Mouse (Mus musculus) bone marrow macrophage, adult 2 months (primary cell): ENCODE measurements around the gene Mis18a. TPM values are rescaled to one million over a fixed set of nuclear protein-coding genes. Genes with fewer than 3 reads are reported as not detected.

ENCODE experiments used
- H3K27ac ChIP-seq: 2 replicates; pipeline ENCODE4 v1.5.1; 2012; ENCODE audit warnings: low read depth, low read length; ENCODE audit not compliant: insufficient read depth
- H3K4me1 ChIP-seq: 2 replicates; pipeline ENCODE4 v1.6.1; 2012; ENCODE audit warnings: low read length; ENCODE audit not compliant: control insufficient read depth, insufficient read depth
- H3K4me3 ChIP-seq: 2 replicates; pipeline ENCODE4 v1.5.1; 2012; ENCODE audit warnings: mild to moderate bottlenecking, low read length, moderate library complexity; ENCODE audit not compliant: insufficient read depth
- CTCF ChIP-seq: IDR thresholded peaks from 2 replicates; pipeline ENCODE4 v1.5.1; 2012; ENCODE audit warnings: low read depth, mild to moderate bottlenecking, low read length, moderate library complexity
- POLR2A ChIP-seq: IDR thresholded peaks from 2 replicates; pipeline ENCODE4 v1.6.1; 2012; ENCODE audit warnings: mild to moderate bottlenecking, low read depth, low read length, borderline replicate concordance
- polyA plus RNA-seq: library from polyadenylated mRNA; stranded (reverse); fragments of >200 nt; gene quantifications from 2 replicates; pipeline ENCODE4 v1.2.4, GENCODE M21; 2012; ENCODE audit not compliant: missing spikeins, insufficient read depth, insufficient read length

The Mis18a gene
- 40.1 and 44.4 TPM in 2 replicates for polyA plus RNA-seq

DNA sequence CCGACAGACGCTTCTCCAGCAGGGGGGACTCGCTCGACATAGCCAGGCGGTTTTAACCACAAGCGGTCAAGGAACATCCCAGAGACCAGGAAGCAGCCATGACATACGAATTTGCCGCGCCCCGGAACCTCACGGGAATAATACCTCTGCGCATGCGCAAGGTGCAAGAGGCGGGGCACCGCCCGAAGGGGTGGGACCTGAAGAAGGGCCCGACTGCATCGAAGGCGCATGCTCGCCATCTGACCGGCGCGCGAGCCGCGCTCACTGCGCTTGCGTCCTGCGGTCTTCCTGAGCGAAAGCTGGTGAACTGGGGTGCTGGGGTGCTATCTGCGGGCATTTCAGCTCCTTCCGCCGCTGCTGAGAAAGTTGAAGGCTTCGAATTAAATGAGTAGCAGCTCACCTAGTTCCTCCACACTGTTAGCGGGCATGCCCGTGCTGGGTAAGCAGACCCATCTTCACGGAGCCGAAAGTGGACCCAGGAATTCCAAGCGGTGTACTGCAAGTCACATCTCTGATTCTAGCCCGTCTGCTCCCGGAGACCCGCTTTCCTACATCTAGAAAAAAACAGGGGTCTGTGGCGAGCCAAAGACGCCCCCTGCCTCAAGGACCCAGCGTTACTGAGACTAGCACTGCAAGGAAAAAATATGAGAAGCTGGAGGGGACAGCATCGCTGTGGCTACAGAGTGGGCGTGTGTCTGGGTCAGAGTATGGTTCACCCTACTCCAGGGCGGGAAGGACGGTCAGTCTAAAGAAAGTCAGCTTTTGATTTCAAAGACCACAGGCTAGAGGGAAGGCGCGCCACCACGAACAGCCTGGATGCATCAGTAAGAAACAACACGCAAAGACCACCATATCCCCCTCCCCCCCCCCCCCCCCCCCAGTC, at the start of gene Mis18a:
Gene Mis18a (minus strand): TSS at position 172 of the 883 bp plus-strand sequence.
- Histone ChIP-seq H3K4me1 (peaks cover 2% of the 10 kb centered on the region; the same call in 1 of the 2 replicates), H3K4me3 (peak within 1 kb of the TSS; percentile 93), H3K27ac (0 out of 2 replicates have a peak within 1 kb of the TSS, but pooled peaks have one; percentile 22)
- TF ChIP-seq POLR2A = peak; percentile 47; the same call in 1 of the 2 replicates
- TF ChIP-seq CTCF = no peak

DNA sequence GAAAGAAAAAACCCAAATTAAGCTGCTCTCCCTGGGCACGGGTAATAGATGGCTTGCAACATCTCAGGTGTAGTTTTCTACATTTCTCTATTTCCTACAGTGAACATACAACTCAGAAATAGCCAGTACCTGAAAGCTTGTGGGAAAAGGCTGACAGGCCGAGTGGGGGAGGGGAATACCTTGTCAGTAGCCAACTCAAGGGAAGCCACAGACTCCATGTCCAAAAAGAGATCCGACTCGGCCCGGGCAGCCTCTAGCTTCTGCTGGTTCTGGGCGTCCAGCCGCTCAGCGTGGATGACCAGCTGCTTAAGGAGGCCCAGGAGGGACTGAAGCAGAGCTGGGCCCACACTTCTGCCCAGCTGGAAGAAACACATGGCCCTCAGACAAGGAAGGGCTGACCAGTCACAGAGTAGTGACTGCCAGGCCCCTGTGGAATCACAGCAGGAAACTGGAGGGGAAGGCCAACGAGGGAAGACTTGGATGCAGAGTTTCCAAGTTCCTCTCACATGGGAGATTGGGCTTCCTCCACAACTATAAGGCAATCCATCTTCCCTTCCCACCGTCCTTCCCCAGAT, 48.8 kb upstream of the Mis18a start:
- TF ChIP-seq POLR2A (no peak), CTCF (no peak)
- H3K27ac ChIP-seq = no peak overlapping the region

DNA sequence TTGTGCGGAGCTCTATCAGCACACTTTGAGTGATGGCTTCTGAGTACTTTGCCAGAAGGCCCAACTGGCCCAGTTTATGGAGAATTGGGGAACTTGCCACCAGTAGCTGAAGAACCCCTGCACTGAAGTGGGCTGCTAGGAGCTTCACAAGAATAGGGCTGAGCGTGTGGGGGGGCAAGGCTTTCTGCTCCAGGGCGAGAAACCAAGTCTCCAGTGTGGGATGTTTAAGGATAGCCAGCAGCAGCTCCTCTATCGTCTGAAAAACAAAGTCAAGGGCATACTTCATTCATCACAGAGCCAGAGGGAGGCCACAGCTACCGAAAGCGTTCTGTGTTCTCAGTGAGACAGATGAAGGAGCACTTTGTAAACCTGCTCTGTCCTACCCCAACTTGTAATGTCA, 47.4 kb upstream of the Mis18a start:
- no peak for TF ChIP-seq POLR2A
- TF ChIP-seq CTCF = no peak
- no peak overlapping the region for H3K27ac ChIP-seq
- H3K4me3 ChIP-seq = no peak overlapping the region
- peaks cover 7% of the 10 kb centered on the region for H3K4me1 ChIP-seq

More for the DNA sequence above, 48.8 kb upstream of the Mis18a start:
- Histone ChIP-seq H3K4me3 (no peak overlapping the region), H3K4me1 (peaks cover 3% of the 10 kb centered on the region; the same call in 1 of the 2 replicates)

DNA sequence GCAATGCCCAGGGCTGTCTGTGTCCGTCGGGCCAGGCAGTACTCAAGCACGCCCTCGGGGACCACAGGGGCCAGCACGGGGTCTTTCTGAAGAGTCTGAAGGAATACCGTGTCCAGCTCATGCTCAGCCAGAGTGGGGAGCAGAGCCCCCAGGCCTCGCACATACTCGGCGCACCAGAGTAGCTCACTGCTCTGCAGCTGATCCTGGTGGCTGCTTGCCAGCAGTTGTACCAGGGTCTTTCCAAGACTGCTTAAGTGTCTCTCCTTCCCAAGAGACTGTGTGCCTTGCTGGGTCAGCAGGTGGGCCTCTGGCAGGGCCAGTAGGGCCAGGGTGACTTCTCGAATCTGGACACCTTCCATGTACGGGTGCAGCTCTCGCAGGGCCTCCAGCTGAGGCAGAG, 47.0 kb upstream of the Mis18a start:
- H3K4me3 ChIP-seq = no peak overlapping the region
- peaks cover 7% of the 10 kb centered on the region for H3K4me1 ChIP-seq
- H3K27ac ChIP-seq = no peak overlapping the region
- TF ChIP-seq POLR2A (no peak), CTCF (no peak)

DNA sequence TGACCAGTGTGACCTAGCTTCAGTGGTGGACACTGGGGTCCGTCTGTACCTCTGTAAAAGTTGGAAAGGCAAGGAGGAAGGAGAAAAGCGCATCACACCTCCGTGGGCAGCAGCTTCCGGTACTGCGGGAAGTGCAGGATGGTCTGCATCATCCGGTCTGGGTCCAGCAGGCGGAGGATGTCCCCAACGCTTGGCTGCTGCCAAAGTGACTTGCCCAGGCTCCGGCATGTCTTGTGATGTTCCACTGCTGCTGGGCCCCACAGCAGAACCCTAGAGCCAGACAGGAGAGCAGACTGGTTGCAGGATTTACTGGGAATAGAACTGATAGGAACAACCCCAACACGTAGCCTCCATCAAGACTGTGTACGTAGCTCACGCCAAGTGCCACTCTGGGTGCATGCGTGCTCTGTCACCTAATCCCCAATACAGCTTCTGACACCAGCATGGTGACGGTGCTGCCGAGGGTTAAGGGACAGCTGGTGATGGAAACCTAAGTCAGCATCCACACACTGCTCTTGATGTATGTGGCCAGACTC, 39.8 kb upstream of the Mis18a start:
- no peak overlapping the region for H3K27ac ChIP-seq
- H3K4me1 ChIP-seq = peaks cover 18% of the 10 kb centered on the region
- no peak overlapping the region for H3K4me3 ChIP-seq
- TF ChIP-seq POLR2A = no peak
- TF ChIP-seq CTCF = no peak

DNA sequence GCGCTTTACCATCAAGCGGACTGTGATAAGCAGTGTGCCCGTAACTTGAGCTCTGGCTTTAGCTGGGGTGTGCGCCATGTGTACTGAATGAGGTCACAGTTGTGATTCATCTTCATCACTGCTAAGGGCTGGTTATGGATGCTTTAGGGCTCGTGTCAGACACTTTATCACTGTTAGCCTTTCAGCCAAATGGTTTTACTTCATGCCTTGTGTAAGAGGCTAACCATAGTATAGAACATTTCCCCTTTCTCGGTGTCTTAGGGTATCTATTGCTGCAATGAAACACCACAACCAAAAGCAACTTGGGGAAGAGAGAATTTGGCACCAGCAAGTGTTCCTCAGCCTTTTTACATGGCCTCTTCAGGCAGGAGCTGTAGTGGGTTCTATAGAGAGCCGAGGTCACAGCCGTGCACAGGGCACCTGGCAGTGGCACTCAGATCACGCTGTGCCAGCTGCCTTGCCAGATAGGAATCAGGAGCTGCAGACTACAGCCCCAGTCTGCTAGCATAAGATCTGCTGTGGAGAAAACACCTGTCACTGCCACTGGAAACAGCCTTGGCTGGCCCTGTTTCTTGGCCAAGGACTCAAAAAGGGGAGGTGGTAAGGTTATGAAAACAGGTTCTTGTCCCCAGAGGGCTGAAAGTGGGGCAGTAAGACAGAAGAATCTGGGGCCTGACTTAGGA, 38.1 kb upstream of the Mis18a start:
- Histone ChIP-seq H3K4me3 (no peak overlapping the region), H3K27ac (0 out of 2 replicates have a peak overlapping the region, but pooled peaks have one; percentile 15), H3K4me1 (peaks cover 16% of the 10 kb centered on the region)
- TF ChIP-seq POLR2A (no peak), CTCF (no peak)

DNA sequence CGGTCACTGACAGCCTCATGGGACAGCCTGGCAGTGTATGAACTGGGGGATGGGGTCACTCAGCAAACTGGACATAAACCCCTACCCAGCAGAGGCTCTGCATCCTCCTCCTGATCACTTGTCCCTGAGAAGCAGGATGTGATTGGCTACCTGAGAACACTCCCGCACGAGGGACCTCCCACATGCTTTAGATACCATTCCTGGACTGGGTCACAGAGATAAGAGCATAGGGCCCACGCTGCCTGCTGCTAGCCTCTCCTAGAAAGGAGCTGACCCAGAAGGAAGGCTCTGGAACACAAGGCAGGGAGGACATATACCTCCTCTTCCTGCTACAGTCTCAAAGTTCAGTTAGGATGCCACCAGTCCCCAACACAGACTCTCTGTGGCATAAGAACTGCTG, 33.3 kb upstream of the Mis18a start:
- H3K27ac ChIP-seq = no peak overlapping the region
- H3K4me1 ChIP-seq = peaks cover 13% of the 10 kb centered on the region
- TF ChIP-seq CTCF (no peak), POLR2A (no peak)
- no peak overlapping the region for H3K4me3 ChIP-seq

DNA sequence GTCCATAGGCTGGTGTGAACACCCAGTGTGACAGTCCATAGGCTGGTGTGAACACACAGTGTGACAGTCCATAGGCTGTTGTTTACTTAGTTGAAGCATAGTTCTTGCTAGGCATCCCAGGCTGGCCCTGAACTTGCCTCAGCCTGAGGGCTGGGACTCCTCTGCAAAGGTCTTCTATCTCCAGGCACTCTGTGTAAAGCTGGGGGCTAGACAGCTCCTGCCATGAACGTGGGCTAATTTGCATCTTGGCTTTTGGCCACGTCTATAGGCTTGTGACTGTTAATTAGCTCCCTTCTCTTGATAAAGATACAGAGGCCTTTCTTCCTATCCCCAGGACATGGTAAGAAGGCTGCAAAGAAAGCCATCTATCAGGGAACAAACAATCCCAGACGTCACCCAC, 32.1 kb upstream of the Mis18a start:
- TF ChIP-seq CTCF = no peak
- TF ChIP-seq POLR2A = no peak
- H3K4me3 ChIP-seq = no peak overlapping the region
- H3K4me1 ChIP-seq = peaks cover 7% of the 10 kb centered on the region
- no peak overlapping the region for H3K27ac ChIP-seq

DNA sequence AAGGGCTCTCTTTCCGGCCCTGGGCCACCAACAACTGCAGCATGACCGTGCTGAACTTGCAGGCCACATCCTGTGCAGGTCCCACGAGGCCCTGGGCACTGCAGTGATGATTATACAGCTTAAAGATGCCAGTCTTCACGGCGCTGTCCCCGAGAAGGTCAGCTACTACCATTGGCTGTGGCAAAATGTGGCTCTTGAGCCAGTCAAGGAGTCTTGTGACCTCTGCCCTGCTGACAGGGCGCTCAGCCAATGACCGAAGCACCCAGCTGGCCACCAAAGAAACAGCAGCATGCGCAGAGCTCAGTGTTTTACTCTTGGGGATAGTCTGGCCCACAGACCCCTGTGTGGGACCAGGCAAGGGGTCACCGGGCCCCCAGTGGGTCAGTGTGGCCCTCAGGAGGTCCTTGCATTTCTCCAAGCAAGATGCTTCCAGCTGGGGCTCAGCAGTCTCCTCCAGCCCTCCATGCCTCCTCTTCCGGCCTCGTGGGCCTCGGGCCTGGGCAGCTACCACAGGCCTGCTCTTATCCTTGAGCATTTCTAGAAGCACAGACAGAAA, 26.3 kb upstream of the Mis18a start:
- H3K27ac ChIP-seq = no peak overlapping the region
- no peak overlapping the region for H3K4me3 ChIP-seq
- H3K4me1 ChIP-seq = no peaks in the 10 kb centered on the region

More for the DNA sequence above, 26.3 kb upstream of the Mis18a start:
- no peak for TF ChIP-seq CTCF
- TF ChIP-seq POLR2A = no peak
